Mouse (Mus musculus) erythroblast, embryonic 14.5 days (primary cell): ENCODE data around the gene Nsa2.
"Not testable (repeated sequence)": the region's sequence is repeated elsewhere in the genome, so short reads cannot be mapped to it uniquely, and the experiment has no call there.

Experiments
- GATA1 ChIP-seq: IDR thresholded peaks from 2 replicates; pipeline ENCODE4 v1.6.1; 2012; ENCODE audit warnings: low read length, inconsistent platforms, mixed read lengths
- TAL1 ChIP-seq: IDR thresholded peaks from 3 replicates; pipeline ENCODE4 v1.6.1; 2012; ENCODE audit warnings: low read length, inconsistent platforms, mixed read lengths

DNA sequence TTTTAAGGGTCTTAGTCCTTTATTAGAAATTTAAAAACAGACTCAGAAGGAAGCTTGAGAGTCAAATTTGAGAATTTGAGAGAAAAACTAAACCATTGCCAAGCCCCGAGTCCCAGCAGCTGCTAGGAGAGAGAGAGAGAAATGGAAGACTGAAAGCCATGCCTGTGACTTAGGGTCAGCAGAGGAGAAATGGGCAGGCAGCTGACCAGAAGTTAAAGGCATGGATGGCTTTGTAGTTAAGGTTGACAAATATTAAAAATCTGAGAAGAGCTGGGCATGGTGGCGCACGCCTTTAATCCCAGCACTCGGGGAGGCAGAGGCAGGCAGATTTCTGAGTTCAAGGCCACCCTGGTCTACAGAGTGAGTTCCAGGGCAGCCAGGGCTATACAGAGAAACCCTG is 30.0 kb downstream of the Nsa2 start:
- TF ChIP-seq GATA1, TAL1: not testable (repeated sequence)
